Mouse (Mus musculus): ENCODE data around the gene Gps2. TPM values are rescaled to one million over a fixed set of nuclear protein-coding genes. Genes with fewer than 3 reads are reported as not detected.

Gene Gps2
- 55.2 and 69.4 TPM in 2 replicates for polyA plus RNA-seq (2016; fragmentation: Nextera tagmentation; extraction: Ambion mirVana)

GRCm38 (mm10) chr11:69913554-69914371 lies at the start of gene Gps2:
Gene Gps2 (plus strand): TSS chr11:69913888.
- Histone ChIP-seq H3K4me1 (peaks cover 45% of the 10 kb centered on the region), H3K36me3 (peaks cover 88% of the 10 kb centered on the region), H3K4me3 (peak within 1 kb of the TSS; percentile 91), H3K9me3 (no peaks in the 10 kb centered on the region), H3K27ac (peak within 1 kb of the TSS; percentile 97), H3K27me3 (ENCODE audit: insufficient read depth, poor library complexity, severe bottlenecking) (no peaks in the 10 kb centered on the region)
- 1% methylated on average over 61 of the region's 61 CpGs for WGBS
- peak; percentile 96 for DNase-seq (ENCODE audit: low spot score)

GRCm38 (mm10) chr11:69864138-69864860 lies 49.4 kb upstream of the Gps2 start:
- Histone ChIP-seq H3K36me3 (no peaks in the 10 kb centered on the region), H3K27ac (peak overlapping the region; percentile 78), H3K27me3 (ENCODE audit: insufficient read depth, poor library complexity, severe bottlenecking) (peaks cover 8% of the 10 kb centered on the region), H3K4me1 (peaks cover 16% of the 10 kb centered on the region), H3K9me3 (no peaks in the 10 kb centered on the region), H3K4me3 (0 out of 2 replicates have a peak overlapping the region, but pooled peaks have one; percentile 12)
- no peak for DNase-seq (ENCODE audit: low spot score)
- 60% methylated on average over 8 of the region's 8 CpGs for WGBS

GRCm38 (mm10) chr11:69865561-69865960 lies 48.1 kb upstream of the Gps2 start:
- DNase-seq (ENCODE audit: low spot score): no peak
- H3K4me1 ChIP-seq: peaks cover 16% of the 10 kb centered on the region
- H3K27me3 ChIP-seq (ENCODE audit: insufficient read depth, poor library complexity, severe bottlenecking): no peaks in the 10 kb centered on the region
- no peaks in the 10 kb centered on the region for H3K9me3 ChIP-seq
- WGBS: 88% methylated on average over 9 of the region's 9 CpGs
- H3K36me3 ChIP-seq: no peaks in the 10 kb centered on the region
- no peak overlapping the region for H3K4me3 ChIP-seq
- no peak overlapping the region for H3K27ac ChIP-seq

GRCm38 (mm10) chr11:69867335-69867734 lies 46.4 kb upstream of the Gps2 start:
- H3K9me3 ChIP-seq: no peaks in the 10 kb centered on the region
- 43% methylated on average over 9 of the region's 9 CpGs for WGBS
- peaks cover 16% of the 10 kb centered on the region for H3K4me1 ChIP-seq
- H3K27me3 ChIP-seq (ENCODE audit: insufficient read depth, poor library complexity, severe bottlenecking): no peaks in the 10 kb centered on the region
- H3K27ac ChIP-seq: no peak overlapping the region
- DNase-seq (ENCODE audit: low spot score): no peak
- no peaks in the 10 kb centered on the region for H3K36me3 ChIP-seq
- no peak overlapping the region for H3K4me3 ChIP-seq

GRCm38 (mm10) chr11:69870289-69871069 lies 43.2 kb upstream of the Gps2 start:
- no peaks in the 10 kb centered on the region for H3K27me3 ChIP-seq (ENCODE audit: insufficient read depth, poor library complexity, severe bottlenecking)
- no peak for DNase-seq (ENCODE audit: low spot score)
- no peak overlapping the region for H3K4me3 ChIP-seq
- H3K36me3 ChIP-seq: no peaks in the 10 kb centered on the region
- 87% methylated on average over 2 of the region's 2 CpGs for WGBS
- H3K9me3 ChIP-seq: no peaks in the 10 kb centered on the region
- peaks cover 6% of the 10 kb centered on the region for H3K4me1 ChIP-seq
- no peak overlapping the region for H3K27ac ChIP-seq

- Histone ChIP-seq H3K4me3 (no peak overlapping the region), H3K36me3 (no peaks in the 10 kb centered on the region), H3K9me3 (no peaks in the 10 kb centered on the region), H3K27ac (no peak overlapping the region), H3K4me1 (peaks cover 6% of the 10 kb centered on the region), H3K27me3 (ENCODE audit: insufficient read depth, poor library complexity, severe bottlenecking) (no peaks in the 10 kb centered on the region)
- 90% methylated on average over 7 of the region's 7 CpGs for WGBS
- DNase-seq (ENCODE audit: low spot score): no peak
These were observed 41.9 kb upstream of the Gps2 start for GRCm38 (mm10) chr11:69871822-69872221.

GRCm38 (mm10) chr11:69872451-69872850 lies 41.2 kb upstream of the Gps2 start:
- DNase-seq (ENCODE audit: low spot score): no peak
- Histone ChIP-seq H3K9me3 (no peaks in the 10 kb centered on the region), H3K27me3 (ENCODE audit: insufficient read depth, poor library complexity, severe bottlenecking) (no peaks in the 10 kb centered on the region), H3K36me3 (no peaks in the 10 kb centered on the region), H3K27ac (no peak overlapping the region), H3K4me3 (no peak overlapping the region), H3K4me1 (peaks cover 9% of the 10 kb centered on the region; the same call in 1 of the 2 replicates)
- 73% methylated on average over 4 of the region's 4 CpGs for WGBS

- Histone ChIP-seq H3K27me3 (ENCODE audit: insufficient read depth, poor library complexity, severe bottlenecking) (peaks cover 6% of the 10 kb centered on the region; the same call in 1 of the 2 replicates), H3K27ac (peak overlapping the region; percentile 43; the same call in 1 of the 2 replicates), H3K36me3 (no peaks in the 10 kb centered on the region), H3K4me3 (no peak overlapping the region), H3K4me1 (peaks cover 45% of the 10 kb centered on the region), H3K9me3 (no peaks in the 10 kb centered on the region)
- 53% methylated on average over 7 of the region's 7 CpGs for WGBS
- DNase-seq (ENCODE audit: low spot score): no peak
These were observed 37.5 kb upstream of the Gps2 start for GRCm38 (mm10) chr11:69876186-69876585.

GRCm38 (mm10) chr11:69876867-69877266 lies 36.8 kb upstream of the Gps2 start:
- Histone ChIP-seq H3K4me1 (peaks cover 52% of the 10 kb centered on the region), H3K9me3 (no peaks in the 10 kb centered on the region), H3K27me3 (ENCODE audit: insufficient read depth, poor library complexity, severe bottlenecking) (peaks cover 6% of the 10 kb centered on the region; the same call in 1 of the 2 replicates), H3K36me3 (no peaks in the 10 kb centered on the region), H3K27ac (peak overlapping the region; percentile 19; the same call in 1 of the 2 replicates), H3K4me3 (peak overlapping the region; percentile 37)
- DNase-seq (ENCODE audit: low spot score): peak; percentile 94
- WGBS: 3% methylated on average over 12 of the region's 12 CpGs

- Histone ChIP-seq H3K4me1 (peaks cover 58% of the 10 kb centered on the region), H3K27ac (peak within 1 kb of the TSS; percentile 19; the same call in 1 of the 2 replicates), H3K27me3 (ENCODE audit: insufficient read depth, poor library complexity, severe bottlenecking) (peaks cover 6% of the 10 kb centered on the region; the same call in 1 of the 2 replicates), H3K9me3 (no peaks in the 10 kb centered on the region), H3K4me3 (peak within 1 kb of the TSS; percentile 71), H3K36me3 (no peaks in the 10 kb centered on the region)
- WGBS: 86% methylated on average over 11 of the region's 11 CpGs
- no peak for DNase-seq (ENCODE audit: low spot score)
These were observed 35.8 kb upstream of the Gps2 start, which contains the start of gene Tmem95 for GRCm38 (mm10) chr11:69877878-69878277. Gene Tmem95 (minus strand): TSS chr11:69878018.

- peaks cover 6% of the 10 kb centered on the region; the same call in 1 of the 2 replicates for H3K27me3 ChIP-seq (ENCODE audit: insufficient read depth, poor library complexity, severe bottlenecking)
- no peaks in the 10 kb centered on the region for H3K36me3 ChIP-seq
- H3K27ac ChIP-seq: no peak overlapping the region
- DNase-seq (ENCODE audit: low spot score): no peak
- H3K4me3 ChIP-seq: no peak overlapping the region
- peaks cover 58% of the 10 kb centered on the region for H3K4me1 ChIP-seq
- WGBS: 88% methylated on average over 3 of the region's 3 CpGs
- no peaks in the 10 kb centered on the region for H3K9me3 ChIP-seq
These were observed 35.3 kb upstream of the Gps2 start for GRCm38 (mm10) chr11:69878399-69878798.

GRCm38 (mm10) chr11:69878952-69879351 lies 34.7 kb upstream of the Gps2 start:
- Histone ChIP-seq H3K27ac (peak overlapping the region; percentile 91; the same call in 1 of the 2 replicates), H3K36me3 (no peaks in the 10 kb centered on the region), H3K4me1 (peaks cover 59% of the 10 kb centered on the region), H3K27me3 (ENCODE audit: insufficient read depth, poor library complexity, severe bottlenecking) (peaks cover 6% of the 10 kb centered on the region; the same call in 1 of the 2 replicates), H3K9me3 (no peaks in the 10 kb centered on the region), H3K4me3 (peak overlapping the region; percentile 71)
- DNase-seq (ENCODE audit: low spot score): no peak
- WGBS: 85% methylated on average over 6 of the region's 6 CpGs
